Mouse (Mus musculus): ENCODE data around the gene Gm10096.
"Not testable (repeated sequence)": the region's sequence is repeated elsewhere in the genome, so short reads cannot be mapped to it uniquely, and the experiment has no call there.

Gm10096 gene

DNA sequence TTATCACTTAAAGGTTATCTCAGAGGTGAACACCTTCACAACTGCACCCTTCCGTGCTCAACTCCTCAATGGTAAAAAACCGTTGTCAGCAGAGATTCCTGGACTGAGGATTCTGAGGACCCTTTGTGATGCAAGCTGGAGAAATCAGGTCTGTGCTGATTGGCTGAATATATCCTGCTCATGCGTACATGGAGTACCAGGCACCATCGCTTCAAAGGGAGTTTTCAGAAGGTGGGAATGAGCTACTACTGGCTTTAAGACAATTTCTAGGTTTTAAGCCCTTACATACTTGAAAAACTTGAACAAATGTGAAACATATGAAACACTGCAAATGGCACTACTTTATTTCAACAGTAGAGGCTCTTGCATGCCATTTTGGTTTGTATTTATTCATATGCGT lies at the start of gene Gm10096:
Gm10096 (minus strand) TSS at position 101 of the 400 bp plus-strand sequence.
- DNase-seq (ENCODE audit: low spot score in 2 of 2), result not testable (repeated sequence)

Measured in urinary bladder, adult 18-20 months (tissue).